Mouse (Mus musculus) intestine, embryonic 14.5 days (tissue): ENCODE data around the gene Sec31b. TPM values are rescaled to one million over a fixed set of nuclear protein-coding genes. Genes with fewer than 3 reads are reported as not detected.

Source experiments
- ATAC-seq: fragments of 200-750 bp; cut with Nextera tagmentation; replicated peaks from 2 replicates; pipeline ENCODE4 v1.8.0; 2017; ENCODE audit warnings: low read depth, moderate number of reproducible peaks, moderate TSS enrichment, moderate library complexity; ENCODE audit not compliant: low FRiP score, low TSS enrichment
- DNase-seq: peaks from one replicate; pipeline ENCODE4 v3.0.0-alpha.2; 2018; ENCODE audit warnings: low spot score
- H3K27ac ChIP-seq: fragments of 300-500 bp; sonication (generic); 2 replicates; pipeline ENCODE4 v1.5.1; 2014; ENCODE audit warnings: low read depth, mild to moderate bottlenecking, control low read depth
- H3K27me3 ChIP-seq: fragments of 300-500 bp; sonication (generic); replicated peaks from 2 replicates; pipeline ENCODE4 v1.6.1; 2014; ENCODE audit warnings: low read length, control low read depth; ENCODE audit not compliant: control insufficient read depth, insufficient read depth
- H3K36me3 ChIP-seq: fragments of 300-500 bp; sonication (generic); 2 replicates; pipeline ENCODE4 v1.6.1; 2014; ENCODE audit warnings: low read length, control low read depth; ENCODE audit not compliant: control insufficient read depth, insufficient read depth
- H3K4me1 ChIP-seq: fragments of 300-500 bp; sonication (generic); replicated peaks from 2 replicates; pipeline ENCODE4 v1.6.1; 2014; ENCODE audit warnings: low read length, control low read depth, mixed read lengths; ENCODE audit not compliant: control insufficient read depth, insufficient read depth
- H3K4me2 ChIP-seq: fragments of 300-500 bp; sonication (generic); 2 replicates; pipeline ENCODE4 v1.6.1; 2014; ENCODE audit warnings: low read length
- H3K4me3 ChIP-seq: fragments of 300-500 bp; sonication (generic); 2 replicates; pipeline ENCODE4 v1.5.1; 2014; ENCODE audit warnings: low read depth, low read length, control low read depth, mixed read lengths
- H3K9ac ChIP-seq: fragments of 300-500 bp; sonication (generic); 2 replicates; pipeline ENCODE4 v1.6.1; 2014; ENCODE audit warnings: mild to moderate bottlenecking, low read length
- H3K9me3 ChIP-seq: fragments of 300-500 bp; sonication (generic); 2 replicates; pipeline ENCODE4 v1.6.1; 2016; ENCODE audit warnings: low read length, control low read depth; ENCODE audit not compliant: control insufficient read depth
- WGBS: fragments of 180-500 bp; shearing (Covaris S2); extraction: QIAGEN DNeasy Blood & Tissue Kit; methylation state at CpG from one replicate; pipeline ENCODE4 v1.1.7; 2014; 5-methylcytosine and 5-hydroxymethylcytosine counted together
- polyA plus RNA-seq: library from polyadenylated mRNA; unstranded; fragments of >200 nt; fragmentation: Nextera tagmentation; extraction: Ambion mirVana; gene quantifications from 2 replicates; pipeline ENCODE4 v1.2.1, GENCODE M21; 2014

The Sec31b gene
- polyA plus RNA-seq, 1 experiment from 2014 or later, result 0.41 TPM

DNA sequence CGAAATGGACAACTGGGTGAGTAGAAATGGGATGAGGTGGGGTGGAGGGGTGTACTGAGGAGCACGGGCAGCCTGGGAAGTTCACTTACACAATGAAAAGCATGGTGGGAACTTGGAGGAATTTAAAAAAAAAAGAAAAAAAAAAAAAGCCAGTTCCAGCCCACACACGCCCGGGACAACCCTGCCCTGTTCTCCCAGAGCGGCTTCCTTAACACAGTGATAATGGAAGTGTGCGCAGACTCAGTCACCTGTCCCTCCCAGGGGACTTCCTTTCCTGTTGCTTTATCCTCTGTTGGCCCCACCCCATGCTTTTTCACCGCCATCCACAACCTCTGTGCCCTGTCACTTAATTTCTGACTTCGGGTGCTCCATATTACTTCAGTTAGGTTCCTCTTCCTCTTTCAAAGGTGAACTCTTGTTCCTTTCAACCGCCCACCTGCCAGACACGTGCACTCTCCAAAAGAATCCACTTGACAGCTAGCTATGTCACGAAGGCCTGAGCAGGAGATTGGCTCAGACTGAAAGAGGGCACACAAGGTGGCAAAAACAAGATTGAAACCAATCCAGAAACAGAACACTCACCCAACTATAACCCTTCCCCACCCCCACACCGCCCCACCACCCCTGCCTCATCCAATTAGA is 35.0 kb downstream of the Sec31b start:
- 0 out of 2 replicates have a peak overlapping the region, but pooled peaks have one; percentile 48 for H3K4me3 ChIP-seq
- no peaks in the 10 kb centered on the region for H3K9me3 ChIP-seq
- H3K27me3 ChIP-seq, result peaks cover 57% of the 10 kb centered on the region
- H3K36me3 ChIP-seq, result no peaks in the 10 kb centered on the region
- H3K9ac ChIP-seq, result no peak overlapping the region
- no peak for DNase-seq
- 0 out of 2 replicates have a peak overlapping the region, but pooled peaks have one; percentile 92 for H3K4me2 ChIP-seq
- no peak overlapping the region for H3K27ac ChIP-seq
- 8% methylated on average over 12 of the region's 12 CpGs for WGBS
- ATAC-seq, result no peak
- peaks cover 9% of the 10 kb centered on the region; the same call in 1 of the 2 replicates for H3K4me1 ChIP-seq

- no peaks in the 10 kb centered on the region for H3K9me3 ChIP-seq
- 0 out of 2 replicates have a peak, but pooled peaks cover under 1% of the 10 kb centered on the region for H3K27me3 ChIP-seq
- H3K4me2 ChIP-seq, result no peak overlapping the region
- WGBS, result 77% methylated on average over 4 of the region's 4 CpGs
- no peak overlapping the region for H3K9ac ChIP-seq
- no peaks in the 10 kb centered on the region for H3K4me1 ChIP-seq
- H3K27ac ChIP-seq, result no peak overlapping the region
- DNase-seq (no peak), ATAC-seq (no peak)
- H3K36me3 ChIP-seq, result no peaks in the 10 kb centered on the region
- H3K4me3 ChIP-seq, result no peak overlapping the region
Observed at GRCm38 (mm10) chr19:44502741-44503140, 42.9 kb downstream of the Sec31b start.

DNA sequence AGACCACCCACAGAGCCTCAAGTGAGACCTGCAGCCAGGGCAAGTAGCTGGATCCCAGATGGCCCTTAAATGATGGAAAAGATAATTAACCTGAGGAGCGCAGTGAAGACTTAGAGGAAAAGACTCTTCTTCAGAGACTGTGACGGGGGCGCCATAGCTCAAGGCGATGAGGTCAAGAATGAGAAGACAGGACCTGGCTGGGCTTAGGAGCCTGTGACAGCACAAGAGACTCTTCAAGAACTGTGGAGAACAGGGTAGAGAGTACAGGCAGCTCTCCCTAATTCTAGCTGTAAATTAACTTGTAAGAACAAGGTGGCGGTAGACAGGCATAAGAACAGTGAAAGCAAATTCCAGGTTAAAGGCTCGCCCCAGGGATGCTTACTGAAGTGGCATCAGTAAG is 43.7 kb downstream of the Sec31b start:
- WGBS, result 60% methylated on average over 6 of the region's 6 CpGs
- DNase-seq (no peak), ATAC-seq (no peak)
- Histone ChIP-seq H3K4me1 (no peaks in the 10 kb centered on the region), H3K36me3 (no peaks in the 10 kb centered on the region), H3K27ac (no peak overlapping the region), H3K9ac (no peak overlapping the region), H3K27me3 (no peaks in the 10 kb centered on the region), H3K4me2 (no peak overlapping the region), H3K9me3 (no peaks in the 10 kb centered on the region), H3K4me3 (no peak overlapping the region)

DNA sequence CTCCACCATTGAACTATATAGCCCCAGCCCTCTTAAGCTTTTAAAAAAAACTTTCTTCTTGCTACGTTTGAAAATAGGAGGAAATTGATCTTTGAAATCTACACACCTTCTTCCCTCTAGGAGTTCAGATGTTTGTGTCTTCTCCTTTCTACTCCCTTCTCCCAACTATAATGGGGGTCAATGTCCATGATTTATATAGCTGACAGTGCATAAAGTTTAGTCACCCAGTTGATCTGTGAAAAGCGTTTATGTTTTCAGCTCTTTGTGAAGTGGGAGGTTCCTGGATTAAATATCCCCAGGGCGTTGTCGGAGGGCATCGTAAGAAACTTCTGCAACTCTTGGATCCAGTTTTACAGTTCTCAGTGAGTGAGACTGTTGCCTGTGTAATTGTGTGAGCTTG is 45.4 kb downstream of the Sec31b start:
- ATAC-seq (no peak), DNase-seq (no peak)
- WGBS, result 46% methylated on average over 5 of the region's 5 CpGs
- Histone ChIP-seq H3K27ac (no peak overlapping the region), H3K4me3 (no peak overlapping the region), H3K4me2 (no peak overlapping the region), H3K9ac (no peak overlapping the region), H3K9me3 (no peaks in the 10 kb centered on the region), H3K4me1 (no peaks in the 10 kb centered on the region), H3K27me3 (no peaks in the 10 kb centered on the region), H3K36me3 (no peaks in the 10 kb centered on the region)

DNA sequence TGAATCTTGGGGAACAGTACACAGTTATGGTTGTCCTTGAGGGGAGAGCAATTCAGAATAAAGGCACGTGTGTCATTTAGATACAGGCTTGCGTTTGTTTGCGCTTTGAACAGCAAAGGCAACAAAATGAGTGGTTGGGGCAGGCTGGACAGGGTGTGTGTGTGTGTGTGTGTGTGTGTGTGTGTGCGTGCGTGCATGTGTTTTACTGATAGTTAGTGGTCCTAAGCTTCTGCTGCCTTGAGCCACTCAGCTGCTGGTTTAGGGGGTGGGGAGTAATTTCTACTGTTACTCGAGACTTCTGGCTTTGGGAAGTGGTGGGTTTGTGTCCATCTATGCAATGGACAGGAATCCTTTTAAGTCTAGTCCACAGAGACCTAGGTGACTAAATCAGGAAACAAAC is 46.7 kb downstream of the Sec31b start:
- 48% methylated on average over 6 of the region's 6 CpGs for WGBS

GRCm38 (mm10) chr19:44496941-44497340 is 48.7 kb downstream of the Sec31b start:
- 75% methylated on average over 10 of the region's 10 CpGs for whole genome bisulfite sequencing
- no peaks in the 10 kb centered on the region for H3K9me3 ChIP-seq
- ATAC-seq, result no peak

More for the DNA sequence above, 46.7 kb downstream of the Sec31b start:
- ATAC-seq (no peak), DNase-seq (no peak)
- Histone ChIP-seq H3K4me3 (no peak overlapping the region), H3K27me3 (no peaks in the 10 kb centered on the region), H3K9ac (no peak overlapping the region), H3K9me3 (no peaks in the 10 kb centered on the region), H3K27ac (no peak overlapping the region), H3K4me1 (no peaks in the 10 kb centered on the region), H3K36me3 (no peaks in the 10 kb centered on the region), H3K4me2 (no peak overlapping the region)

GRCm38 (mm10) chr19:44496511-44496910 is 49.2 kb downstream of the Sec31b start:
- Histone ChIP-seq H3K27ac (no peak overlapping the region), H3K4me1 (no peaks in the 10 kb centered on the region), H3K27me3 (no peaks in the 10 kb centered on the region; the same call in 1 of the 2 replicates), H3K9me3 (no peaks in the 10 kb centered on the region), H3K4me2 (no peak overlapping the region), H3K4me3 (no peak overlapping the region), H3K9ac (no peak overlapping the region), H3K36me3 (no peaks in the 10 kb centered on the region)
- no peak for ATAC-seq
- DNase-seq, result no peak
- 58% methylated on average over 8 of the region's 8 CpGs for WGBS

More at GRCm38 (mm10) chr19:44496941-44497340, 48.7 kb downstream of the Sec31b start:
- Histone ChIP-seq H3K36me3 (no peaks in the 10 kb centered on the region), H3K4me1 (no peaks in the 10 kb centered on the region), H3K4me2 (no peak overlapping the region), H3K9ac (no peak overlapping the region), H3K27ac (no peak overlapping the region), H3K27me3 (no peaks in the 10 kb centered on the region; the same call in 1 of the 2 replicates), H3K4me3 (no peak overlapping the region)
- no peak for DNase-seq

GRCm38 (mm10) chr19:44493128-44493527 is 52.5 kb downstream of the Sec31b start, which contains the start of gene Wnt8b:
TSS of gene Wnt8b (plus strand) at chr19:44493472.
- H3K4me2 ChIP-seq, result no peak within 1 kb of the TSS
- H3K27me3 ChIP-seq, result no peaks in the 10 kb centered on the region; the same call in 1 of the 2 replicates
- H3K9ac ChIP-seq, result no peak within 1 kb of the TSS
- no peak within 1 kb of the TSS for H3K27ac ChIP-seq
- no peaks in the 10 kb centered on the region for H3K4me1 ChIP-seq
- no peak for DNase-seq
- WGBS, result 46% methylated on average over 8 of the region's 8 CpGs
- H3K36me3 ChIP-seq, result no peaks in the 10 kb centered on the region
- ATAC-seq, result no peak
- no peak within 1 kb of the TSS for H3K4me3 ChIP-seq
- no peaks in the 10 kb centered on the region for H3K9me3 ChIP-seq

DNA sequence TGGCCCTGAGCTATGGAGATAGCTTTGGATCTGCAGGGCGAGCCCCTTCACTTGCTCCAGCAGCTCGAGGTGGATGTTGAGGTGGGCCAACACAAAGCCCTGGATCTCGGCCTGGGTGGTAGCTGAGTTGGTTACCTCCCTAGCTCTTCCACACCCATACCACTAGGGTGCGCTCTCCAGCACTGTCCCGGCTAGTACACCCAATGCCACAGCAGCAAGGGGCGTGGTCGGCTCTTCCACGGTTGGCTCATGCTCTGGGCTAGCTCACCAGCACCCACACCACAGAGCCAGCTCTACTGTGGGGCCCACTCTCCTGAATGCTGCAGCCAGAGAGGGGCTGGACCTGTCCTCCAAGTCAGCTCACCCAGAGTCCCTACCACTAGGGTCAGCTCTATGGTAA is 58.4 kb downstream of the Sec31b start:
- DNase-seq (no peak), ATAC-seq (no peak)
- Histone ChIP-seq H3K4me2 (no peak overlapping the region), H3K27me3 (no peaks in the 10 kb centered on the region), H3K9me3 (no peaks in the 10 kb centered on the region), H3K9ac (no peak overlapping the region), H3K4me3 (no peak overlapping the region), H3K4me1 (no peaks in the 10 kb centered on the region), H3K36me3 (no peaks in the 10 kb centered on the region), H3K27ac (no peak overlapping the region)
- 12% methylated on average over 8 of the region's 8 CpGs for WGBS
